Mouse (Mus musculus) frontal cortex, postnatal 10 days (tissue): ENCODE measurements around the gene Faap100.
"Not testable (repeated sequence)": the region's sequence is repeated elsewhere in the genome, so short reads cannot be mapped to it uniquely, and the experiment has no call there.

Experiments
- DNase-seq, 2 experiments: peaks; one replicate each; pipeline ENCODE4 v3.0.0; 2022; ENCODE audit warnings: low spot score in 2 of 2, mixed read lengths in 1 of 2

Faap100 gene

DNA sequence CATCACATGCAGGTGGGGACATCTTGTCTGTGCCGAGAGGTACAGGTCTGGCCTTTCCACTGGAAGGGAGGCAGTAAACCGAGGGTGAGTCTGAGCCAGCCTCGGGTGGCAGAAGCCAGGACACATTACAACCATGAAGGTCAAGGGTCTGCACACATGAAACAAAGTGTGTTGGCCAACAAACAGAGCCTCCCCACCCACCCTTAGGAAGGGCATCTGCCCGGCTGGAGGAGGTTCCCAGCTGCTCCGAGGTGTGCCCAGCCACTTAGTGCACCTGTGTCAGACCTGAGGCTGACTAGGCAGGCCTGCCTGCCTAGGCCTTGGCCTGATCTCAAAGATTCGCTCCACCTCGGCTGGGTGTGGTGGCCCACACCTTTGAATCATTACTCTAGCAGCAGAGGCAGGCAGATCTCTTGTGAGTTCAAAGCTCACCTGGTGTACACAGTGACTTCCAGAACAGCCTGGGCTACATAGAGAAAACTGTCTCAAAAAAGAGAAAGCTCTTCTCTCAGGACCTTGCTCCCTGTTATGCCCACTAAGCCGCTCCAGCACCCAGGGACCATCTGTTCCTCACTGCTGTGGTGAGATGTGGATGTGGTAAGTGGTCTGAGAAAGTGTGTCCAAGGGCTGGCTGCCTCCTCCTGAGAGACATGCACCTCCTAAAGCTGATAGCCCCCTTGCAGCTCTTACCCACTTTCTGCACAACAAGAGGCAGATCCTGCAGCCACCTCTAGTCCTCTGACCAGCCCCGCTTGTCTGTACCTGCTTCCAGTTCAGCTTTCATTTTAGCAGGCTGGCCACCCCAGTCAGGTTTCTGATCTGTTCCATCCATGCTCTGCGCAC lies 27.1 kb downstream of the Faap100 start:
- DNase-seq: peak; percentile 16 to 25

DNA sequence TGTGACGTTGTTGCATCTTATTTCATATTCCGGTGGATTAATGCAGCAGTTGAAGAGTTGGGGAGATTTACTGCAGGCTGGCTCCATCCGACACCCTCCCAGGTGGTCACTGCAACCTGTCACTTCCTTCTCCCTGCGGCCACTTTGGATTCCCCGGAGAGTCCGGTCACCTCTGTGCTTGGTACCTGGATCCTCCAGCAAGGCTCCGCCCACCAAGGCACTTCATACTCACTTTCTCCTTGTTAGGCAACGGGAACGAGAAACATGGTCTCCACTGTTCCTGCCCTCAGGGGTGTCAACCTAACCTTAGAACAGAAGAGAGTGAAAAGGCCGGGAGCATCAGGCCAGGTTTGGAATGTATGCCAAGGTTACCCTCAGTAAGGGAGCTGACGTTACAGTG lies 27.9 kb downstream of the Faap100 start:
- DNase-seq: peak; percentile 35 to 36

DNA sequence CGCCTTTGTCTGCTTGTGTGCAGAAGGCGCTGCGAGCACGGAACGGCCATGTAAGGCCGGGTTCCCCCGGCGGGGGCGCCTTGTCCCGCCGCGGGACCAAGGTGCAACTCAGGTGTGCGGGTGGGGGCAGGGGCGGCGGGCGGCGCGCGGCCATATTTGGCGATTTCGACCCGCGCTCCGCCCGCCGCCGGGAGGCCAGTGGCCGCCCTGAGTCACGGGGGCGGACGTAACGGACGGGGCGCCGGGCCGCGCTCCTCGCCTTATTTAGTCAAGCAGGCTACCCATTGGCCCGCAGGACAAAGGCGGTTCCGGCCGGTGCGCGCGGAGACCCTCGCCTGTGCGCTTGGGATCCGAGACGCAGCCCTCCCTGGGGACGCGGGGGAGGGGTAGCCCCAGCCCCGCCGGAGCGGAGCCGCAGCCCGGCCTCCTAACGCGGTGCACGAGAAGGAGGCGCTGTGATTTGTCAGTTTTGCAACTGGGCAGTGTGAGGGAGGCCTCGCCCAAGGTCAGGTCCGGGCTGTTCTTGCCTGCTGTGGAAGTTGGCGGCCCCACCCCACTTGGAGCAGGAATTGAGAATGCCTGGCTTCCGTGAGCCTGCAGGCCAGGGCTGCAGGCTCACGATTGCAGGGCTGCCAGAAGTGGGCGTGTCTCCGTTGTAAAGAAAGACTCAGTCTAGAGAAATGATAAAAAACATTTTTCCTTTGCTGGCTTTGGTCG lies 28.4 kb downstream of the Faap100 start:
- DNase-seq: peak; percentile 80

DNA sequence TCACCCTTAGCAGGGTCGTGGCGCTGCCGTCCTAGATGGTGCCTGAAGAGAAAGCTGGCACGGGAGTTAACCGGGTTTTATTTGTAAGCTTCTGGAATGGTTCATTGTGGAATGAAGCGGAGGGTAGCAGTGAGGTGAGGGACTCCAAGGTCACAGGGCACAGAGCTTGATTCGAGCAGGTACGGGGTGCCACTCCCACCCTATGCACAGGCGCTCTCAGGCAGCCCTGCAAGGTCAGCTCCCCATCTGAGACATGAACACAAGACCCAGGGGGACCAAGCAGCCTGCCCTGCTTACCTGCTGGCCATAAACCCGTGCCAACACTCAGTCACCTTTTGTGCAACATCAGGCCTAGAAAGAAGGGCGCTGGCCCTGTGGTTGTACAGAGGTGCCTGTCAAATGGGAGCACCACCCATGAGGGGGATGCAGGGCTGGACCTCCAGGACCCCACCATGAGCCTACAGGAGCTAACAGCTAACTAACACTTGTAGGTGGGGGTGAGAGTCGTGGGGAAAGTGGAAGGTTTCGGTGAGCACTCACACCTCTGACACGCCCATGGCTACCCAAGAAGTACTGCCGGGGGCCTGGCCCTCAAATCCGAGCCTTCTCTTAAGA lies 29.1 kb downstream of the Faap100 start:
- peak; percentile 48 to 63 for DNase-seq

DNA sequence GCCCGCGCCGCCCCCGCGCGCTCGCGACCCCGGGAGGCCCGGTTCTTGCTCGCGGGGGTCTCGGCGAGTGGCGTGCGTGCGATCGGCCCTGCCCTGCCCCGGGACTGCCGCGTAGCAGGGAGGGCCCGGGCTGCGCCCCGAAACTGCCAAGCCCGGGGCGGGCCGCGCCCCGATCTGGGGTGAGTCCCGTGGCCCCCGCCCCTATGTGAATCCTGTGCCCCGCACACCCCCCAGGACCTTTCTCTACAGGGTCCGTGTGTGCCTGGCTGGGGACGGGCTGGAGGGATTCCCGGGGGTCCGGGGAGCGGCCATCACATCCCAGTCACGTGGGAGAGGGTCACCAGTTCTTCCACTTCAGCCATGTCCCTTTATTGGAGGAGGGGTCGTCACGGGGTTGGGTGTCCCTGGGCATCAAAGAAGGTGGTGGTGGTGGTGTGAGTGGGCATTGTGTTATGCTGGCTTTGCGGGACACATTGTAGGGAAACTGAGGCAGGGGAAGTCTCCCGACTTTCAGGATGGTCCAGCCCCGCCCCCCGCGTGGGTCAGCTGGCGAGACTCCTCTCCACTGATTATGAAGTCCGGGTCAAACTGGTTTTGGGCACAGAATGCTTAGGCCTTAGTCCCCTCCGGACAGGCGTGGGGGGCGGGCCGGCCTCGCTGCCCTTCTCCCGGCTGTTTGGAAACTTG lies 29.7 kb downstream of the Faap100 start:
- peak in 1 of 2 experiments; percentile 84 for DNase-seq

DNA sequence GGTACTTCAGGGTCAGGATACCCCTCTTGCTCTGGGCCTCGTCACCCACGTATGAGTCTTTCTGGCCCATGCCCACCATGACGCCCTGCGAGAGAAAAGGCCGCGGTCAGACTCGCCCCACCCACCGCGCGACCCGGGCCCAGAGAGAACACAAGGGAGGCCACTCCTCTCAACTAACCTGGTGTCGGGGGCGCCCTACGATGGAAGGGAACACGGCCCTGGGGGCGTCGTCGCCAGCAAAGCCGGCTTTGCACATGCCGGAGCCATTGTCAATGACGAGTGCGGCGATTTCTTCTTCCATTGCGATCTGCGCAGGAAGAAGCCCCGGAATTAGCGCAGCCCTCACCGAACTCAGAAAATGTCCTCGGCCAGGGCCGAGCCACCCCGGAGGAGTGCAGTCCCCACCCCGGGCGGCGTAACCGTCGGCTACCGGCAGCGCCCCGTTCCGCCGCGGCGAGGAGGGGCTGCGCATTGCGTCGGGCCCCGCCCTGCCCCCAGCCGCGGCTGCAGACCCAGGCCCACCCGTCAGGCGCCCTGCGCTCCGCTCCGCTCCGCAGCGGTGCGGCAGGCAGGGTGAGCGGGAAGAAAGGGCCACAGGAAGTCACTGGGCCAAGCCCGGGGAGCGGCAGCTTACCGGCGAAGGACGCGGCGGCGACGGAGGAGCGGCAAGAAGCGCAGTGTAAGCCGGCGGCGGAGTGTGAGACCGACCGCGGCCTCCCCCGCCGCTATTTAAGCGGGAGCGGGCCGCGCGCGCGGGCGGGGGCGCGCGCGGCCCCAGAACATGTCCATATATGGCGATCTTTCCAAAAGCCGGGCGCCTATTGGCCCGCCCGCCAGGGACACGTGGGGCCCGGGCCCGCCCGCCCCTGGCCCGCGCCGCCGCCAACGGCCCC lies 30.5 kb downstream of the Faap100 start, which contains the start of gene Actg1:
Actg1 (minus strand) TSS at position 752 of the 893 bp plus-strand sequence.
- DNase-seq: peak; percentile 35 to 85

DNA sequence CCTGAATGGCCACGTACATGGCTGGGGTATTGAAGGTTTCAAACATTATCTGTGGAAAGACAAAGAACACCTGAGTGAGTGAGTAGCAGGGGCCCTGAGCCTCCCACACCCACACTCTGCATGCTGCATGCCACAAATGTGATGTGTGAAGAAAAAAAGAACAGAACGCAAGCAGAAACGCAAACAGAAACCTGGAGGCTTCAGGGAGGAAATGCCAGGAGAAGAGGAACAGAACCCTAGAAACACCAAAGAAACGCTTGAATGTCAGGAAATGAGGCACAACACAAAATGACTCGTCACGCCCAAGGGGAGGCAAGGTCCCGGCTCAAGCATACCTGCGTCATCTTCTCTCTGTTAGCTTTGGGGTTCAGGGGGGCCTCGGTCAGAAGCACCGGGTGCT lies 31.3 kb downstream of the Faap100 start:
- peak; percentile 17 to 18 for DNase-seq

DNA sequence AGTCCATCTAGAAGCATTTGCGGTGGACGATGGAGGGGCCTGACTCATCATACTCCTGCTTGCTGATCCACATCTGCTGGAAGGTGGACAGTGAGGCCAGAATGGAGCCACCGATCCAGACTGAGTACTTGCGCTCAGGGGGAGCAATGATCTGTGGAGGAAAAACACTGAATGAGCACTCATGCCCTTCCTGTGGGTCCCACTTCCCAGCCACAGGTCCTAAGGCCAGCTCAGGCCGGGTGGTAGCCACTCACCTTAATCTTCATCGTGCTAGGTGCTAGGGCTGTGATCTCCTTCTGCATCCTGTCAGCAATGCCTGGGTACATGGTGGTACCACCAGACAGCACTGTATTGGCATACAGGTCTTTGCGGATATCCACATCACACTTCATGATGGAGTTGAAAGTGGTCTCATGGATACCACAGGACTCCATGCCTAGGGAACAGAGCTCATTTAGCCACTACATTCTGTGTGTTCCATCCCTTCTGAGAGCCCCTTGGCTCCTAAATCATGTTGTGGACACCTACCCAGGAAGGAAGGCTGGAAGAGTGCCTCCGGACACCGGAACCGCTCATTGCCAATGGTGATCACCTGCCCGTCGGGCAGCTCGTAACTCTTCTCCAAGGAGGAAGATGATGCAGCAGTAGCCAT lies 32.1 kb downstream of the Faap100 start:
- not testable (repeated sequence) for DNase-seq

DNA sequence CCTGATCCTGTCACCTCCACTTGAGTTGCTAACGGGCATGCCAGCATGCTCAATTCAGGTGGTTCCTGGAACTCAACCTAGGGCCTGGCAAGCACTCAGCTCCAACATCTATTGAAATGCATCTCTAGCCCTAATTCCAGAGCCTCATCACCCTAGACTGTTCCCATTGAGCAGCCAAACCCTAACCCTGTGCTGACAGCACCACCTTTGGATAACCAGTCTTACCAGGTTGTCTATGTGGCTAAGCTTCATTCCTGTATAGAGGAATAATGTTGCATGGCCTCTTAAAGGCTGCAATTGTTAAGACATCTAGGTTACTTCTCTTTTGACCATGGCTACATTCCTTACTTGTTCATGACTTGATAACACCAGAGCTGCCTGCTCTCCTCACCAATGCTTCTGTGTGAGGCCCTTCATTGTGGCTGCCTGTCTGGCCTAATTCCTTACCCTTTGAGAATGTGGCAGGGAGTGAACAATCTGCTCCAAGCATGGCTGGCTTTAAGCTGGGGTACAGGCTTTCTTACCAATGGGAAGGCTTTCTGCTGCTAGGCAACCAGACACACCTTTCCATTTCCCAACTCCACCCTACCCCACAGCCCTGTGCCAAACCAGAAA lies 33.4 kb downstream of the Faap100 start:
- DNase-seq: no peak

DNA sequence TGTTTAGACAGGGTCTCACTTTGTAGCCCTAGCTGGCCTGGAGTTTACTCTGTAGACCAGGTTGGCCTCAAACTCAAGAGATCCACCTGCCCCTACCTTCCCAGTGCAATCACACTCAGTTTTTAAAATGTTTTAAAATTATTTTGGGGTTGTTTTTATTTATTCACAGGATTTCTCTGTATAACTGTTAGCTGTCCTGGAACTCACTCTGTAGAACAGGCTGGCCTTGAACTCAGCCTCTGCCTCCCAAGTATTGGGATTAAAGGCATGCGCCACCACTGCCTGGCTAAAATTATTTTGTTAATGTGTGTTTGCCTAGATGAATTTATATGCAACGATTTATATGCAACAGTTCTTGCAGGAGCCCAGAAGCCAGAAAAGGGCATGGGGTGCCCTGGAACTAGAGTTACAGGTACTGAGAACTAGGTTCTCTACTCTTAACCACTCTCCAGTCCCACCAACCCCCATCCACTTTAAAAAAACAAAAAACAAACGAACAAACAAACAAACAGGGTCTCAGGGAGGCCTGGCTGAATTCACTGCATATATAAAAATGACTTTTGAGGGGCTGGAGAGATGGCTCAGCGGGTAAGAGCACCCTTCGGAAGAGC lies 34.1 kb downstream of the Faap100 start:
- no peak for DNase-seq

DNA sequence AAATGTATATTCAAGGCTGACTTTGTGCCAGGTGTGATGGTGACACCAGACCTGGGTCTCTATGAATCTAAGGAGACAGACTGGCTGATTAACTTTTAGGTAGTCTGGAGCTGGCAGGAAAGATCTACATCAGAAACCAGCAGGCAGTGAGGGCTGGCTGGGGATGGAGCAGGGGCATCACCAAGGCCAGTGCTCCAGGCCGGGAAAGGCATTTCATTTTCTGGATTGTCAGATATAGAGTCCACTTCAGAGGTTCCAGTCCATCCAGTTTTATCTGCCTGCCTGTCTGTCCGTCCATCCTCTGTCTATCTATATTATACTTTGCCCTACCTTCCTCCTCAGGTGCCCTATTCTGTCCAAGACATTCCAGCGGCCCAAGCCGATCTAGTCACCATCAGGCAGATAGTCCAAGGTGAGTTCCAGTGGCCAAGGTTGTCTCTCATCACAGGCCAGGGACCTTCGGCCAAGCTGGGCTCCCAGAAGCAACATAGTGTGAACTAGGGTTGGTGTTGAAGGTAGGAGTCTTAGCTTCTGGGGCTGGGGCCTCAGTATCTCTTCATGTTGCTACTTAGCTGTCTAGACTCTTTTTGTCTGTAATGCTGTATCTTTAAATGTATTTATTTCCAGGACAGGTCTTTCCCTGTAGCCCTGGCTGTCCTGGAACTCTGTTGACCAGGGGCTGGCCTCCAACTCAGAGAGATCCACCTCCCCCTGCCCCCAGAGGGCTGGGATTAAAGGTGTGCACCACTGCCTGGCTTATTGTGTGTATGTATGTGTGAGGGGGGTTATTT lies 34.9 kb downstream of the Faap100 start:
- no peak for DNase-seq

DNA sequence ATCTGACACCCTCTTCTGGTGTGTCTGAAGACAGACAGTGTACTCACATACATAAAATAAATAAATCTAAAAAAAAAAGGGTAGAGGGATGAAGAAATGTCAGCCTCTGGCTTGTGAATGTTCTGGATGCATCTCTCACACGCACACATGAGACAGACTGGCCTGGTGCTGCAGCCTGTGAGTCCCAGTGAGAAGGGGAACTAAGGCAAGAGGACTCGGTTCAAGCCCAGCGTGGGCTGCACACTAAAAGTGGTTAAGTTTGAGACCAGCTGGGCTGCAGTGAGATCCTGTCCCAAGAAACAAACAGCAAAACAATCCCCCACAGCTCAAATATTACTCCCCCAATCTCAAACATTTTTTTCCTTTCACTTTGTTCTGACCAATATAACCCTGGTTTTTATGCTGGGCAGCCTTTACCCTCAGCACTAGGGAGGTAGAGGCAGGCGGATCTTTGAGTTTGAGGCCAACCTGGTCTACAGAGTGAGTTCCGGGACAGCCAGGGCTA lies 35.9 kb downstream of the Faap100 start:
- no peak for DNase-seq

DNA sequence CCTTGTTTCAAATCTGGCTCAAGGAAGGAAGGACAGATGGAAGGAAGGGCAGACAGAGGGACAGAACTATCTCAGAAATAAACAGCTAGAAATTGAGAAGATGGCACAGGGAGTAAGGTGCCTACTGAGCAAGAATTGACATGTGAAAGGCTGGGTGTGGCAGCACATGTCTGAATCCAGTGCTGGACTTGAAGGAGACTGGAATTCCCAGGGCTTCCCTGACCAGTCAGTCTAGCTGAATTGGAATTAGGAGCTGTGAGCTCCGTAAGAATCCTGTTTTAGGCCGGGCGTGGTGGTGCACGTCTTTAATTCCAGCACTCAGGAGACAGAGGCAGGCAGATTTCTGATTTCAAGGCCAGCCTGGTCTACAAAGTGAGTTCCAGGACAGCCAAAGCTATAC lies 36.9 kb downstream of the Faap100 start:
- no peak for DNase-seq

DNA sequence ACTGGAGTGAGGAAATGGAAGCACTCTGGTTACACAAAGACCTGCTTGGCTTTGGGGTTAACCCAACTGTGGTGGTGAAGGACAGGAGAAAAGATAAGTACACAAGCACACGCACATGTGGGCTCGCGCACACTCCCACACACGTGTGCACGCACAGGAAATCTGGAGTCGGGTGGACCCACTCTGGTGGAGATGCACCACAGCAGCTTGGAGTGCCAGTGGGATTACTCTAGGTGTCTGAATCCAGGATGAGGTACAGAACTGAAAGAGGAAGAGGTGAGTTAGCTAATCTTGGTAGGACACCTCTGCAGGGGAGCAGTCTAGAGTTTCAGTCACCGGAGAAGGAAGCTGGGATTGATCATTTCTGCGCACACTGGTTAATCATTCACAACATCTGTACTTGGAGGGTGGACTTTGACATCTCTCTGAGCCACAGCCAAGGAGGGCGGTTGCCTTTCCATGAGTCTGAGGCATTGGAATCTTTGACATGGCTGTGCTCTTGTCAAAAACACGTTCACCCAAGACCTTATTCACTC lies 38.5 kb downstream of the Faap100 start:
- DNase-seq: no peak

DNA sequence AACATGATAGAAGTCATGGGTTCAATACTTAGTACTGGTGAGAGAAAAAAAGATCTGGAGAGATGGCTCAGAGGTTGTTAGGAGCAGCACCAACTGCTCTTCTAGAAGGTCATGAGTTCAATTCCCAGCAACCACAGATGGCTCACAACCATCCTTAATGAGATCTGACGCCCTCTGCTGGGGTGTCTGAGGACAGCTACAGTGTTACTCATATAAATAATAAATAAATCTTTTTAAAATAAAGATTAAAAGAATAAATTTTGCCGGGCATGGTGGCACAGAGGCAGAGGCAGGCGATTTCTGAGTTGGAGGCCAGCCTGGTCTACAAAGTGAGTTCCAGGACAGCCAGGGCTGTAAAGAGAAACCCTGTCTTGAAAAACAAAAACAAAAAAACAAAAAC lies 39.8 kb downstream of the Faap100 start:
- DNase-seq: no peak

DNA sequence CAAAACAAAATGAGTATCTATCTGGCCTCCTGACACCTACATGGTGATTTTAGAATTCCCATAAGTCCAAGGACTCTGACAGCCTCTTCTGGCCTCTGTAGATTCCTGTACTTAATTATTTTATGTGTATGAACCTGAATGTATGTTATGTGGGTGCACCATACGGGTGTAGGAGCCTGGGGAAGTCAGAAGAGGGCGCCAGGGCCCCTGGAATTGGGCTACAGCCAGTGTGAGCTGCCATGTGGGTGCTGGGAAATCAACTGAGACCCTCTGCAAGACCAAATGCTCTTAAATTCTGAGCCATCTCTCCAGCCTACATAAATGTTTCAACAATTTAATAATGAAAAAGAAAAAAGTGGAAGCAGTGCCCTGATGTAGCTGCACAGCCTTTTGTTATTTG lies 41.1 kb downstream of the Faap100 start:
- no peak for DNase-seq

DNA sequence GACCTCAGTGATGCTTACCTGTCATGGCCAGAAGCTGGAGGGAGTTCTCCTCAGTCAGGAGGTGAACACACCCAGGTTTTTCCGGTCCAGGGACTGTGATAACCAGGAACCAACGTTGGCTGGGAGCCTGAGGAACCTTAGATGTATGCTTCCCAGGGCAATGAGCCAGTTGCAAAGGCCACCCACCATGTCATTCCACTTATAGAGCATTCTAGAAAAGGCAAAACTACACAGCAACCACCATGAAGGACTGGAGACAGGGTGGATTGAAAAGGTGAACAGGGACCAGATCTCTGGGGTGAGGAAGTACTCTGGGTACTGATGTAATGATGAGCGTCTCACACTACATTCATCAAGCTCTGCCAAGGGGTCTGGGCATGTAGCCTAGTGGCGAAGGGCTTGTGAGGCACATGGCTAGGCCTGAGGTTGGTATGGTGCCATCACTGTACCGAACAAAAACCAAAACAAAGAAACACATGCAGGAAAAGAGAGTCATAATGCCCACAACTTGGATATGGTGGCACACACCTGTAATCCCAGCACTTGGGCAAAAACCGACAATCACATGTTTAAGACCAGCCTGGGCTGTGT lies 43.0 kb downstream of the Faap100 start:
- DNase-seq: no peak

DNA sequence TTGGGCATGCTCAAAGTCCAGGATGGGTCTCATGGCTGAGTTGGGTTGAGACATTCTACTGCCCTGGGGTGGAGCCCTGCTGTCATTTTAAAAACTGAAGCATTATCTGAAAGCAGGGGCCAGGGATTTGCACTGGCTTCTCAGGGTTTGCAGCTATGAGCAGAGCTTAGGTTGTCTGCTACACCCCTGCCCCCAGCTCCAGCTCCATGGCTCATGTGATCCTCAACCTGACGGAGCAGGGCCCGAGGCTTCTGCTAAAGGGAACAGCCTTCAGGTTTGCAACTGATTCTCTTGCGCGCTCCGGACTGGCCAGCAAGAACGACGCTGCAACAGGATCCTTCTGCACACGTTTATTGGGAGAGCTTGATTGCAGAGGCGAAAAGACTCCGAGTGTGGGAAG lies 58.4 kb downstream of the Faap100 start:
- DNase-seq: no peak
